In genomic region chr17:87379821-87380220, GRCm38 (mm10) we compare ENCODE assay signal across 8 mouse cellular contexts. TPM values are rescaled to one million over a fixed set of nuclear protein-coding genes. Genes with fewer than 3 reads are reported as not detected.
DNase-seq lines count a peak whose midpoint lies in the region; ATAC-seq lines count a peak whose summit lies in the region.

No protein-coding gene starts in this region.

- peaks cover 32% of the 10 kb centered on the region for H3K4me1 ChIP-seq in neural tube, embryonic 11.5 days (ENCODE audit: control insufficient read depth, insufficient read depth, low read length)
- peaks cover 60% of the 10 kb centered on the region for H3K4me1 ChIP-seq in limb, embryonic 12.5 days (replicated peaks)
- peaks cover 48% of the 10 kb centered on the region for H3K4me1 ChIP-seq in stomach, embryonic 16.5 days (ENCODE audit: control insufficient read depth, insufficient read depth, low read length)

- H3K36me3 ChIP-seq in neural tube, embryonic 11.5 days (ENCODE audit: control insufficient read depth, insufficient read depth, low read length) = no peaks in the 10 kb centered on the region
- H3K36me3 ChIP-seq in limb, embryonic 12.5 days = no peaks in the 10 kb centered on the region
- H3K36me3 ChIP-seq in stomach, embryonic 16.5 days (ENCODE audit: control insufficient read depth, insufficient read depth, low read length) = no peaks in the 10 kb centered on the region

- H3K27me3 ChIP-seq in neural tube, embryonic 11.5 days (ENCODE audit: control insufficient read depth, insufficient read depth, low read length) = no peaks in the 10 kb centered on the region
- H3K27me3 ChIP-seq in limb, embryonic 12.5 days = no peaks in the 10 kb centered on the region
- H3K27me3 ChIP-seq in stomach, embryonic 16.5 days (ENCODE audit: control insufficient read depth, insufficient read depth, low read length) = no peaks in the 10 kb centered on the region

- ATAC-seq in neural tube, embryonic 11.5 days (ENCODE audit: insufficient read depth, low FRiP score, low TSS enrichment) = no peak
- no peak for ATAC-seq in limb, embryonic 12.5 days (ENCODE audit: insufficient number of reproducible peaks, insufficient read depth, low FRiP score, low TSS enrichment, low read depth)
- ATAC-seq in stomach, embryonic 16.5 days (ENCODE audit: insufficient read depth, low FRiP score) = no peak

- H3K4me2 ChIP-seq in neural tube, embryonic 11.5 days (ENCODE audit: low read depth) = no peak overlapping the region
- H3K4me2 ChIP-seq in limb, embryonic 12.5 days = no peak overlapping the region; the same call in 1 of the 2 replicates
- H3K4me2 ChIP-seq in stomach, embryonic 16.5 days (ENCODE audit: low read depth, low read length) = no peak overlapping the region

- no peak overlapping the region for H3K4me3 ChIP-seq in neural tube, embryonic 11.5 days (ENCODE audit: low read depth, low read length)
- no peak overlapping the region for H3K4me3 ChIP-seq in limb, embryonic 12.5 days (replicated peaks)
- no peak overlapping the region for H3K4me3 ChIP-seq in stomach, embryonic 16.5 days (replicated peaks; ENCODE audit: low read length)

- H3K27ac ChIP-seq in neural tube, embryonic 11.5 days (ENCODE audit: low read depth, low read length) = 0 out of 2 replicates have a peak overlapping the region, but pooled peaks have one; percentile 27
- H3K27ac ChIP-seq in limb, embryonic 12.5 days = peak overlapping the region; percentile 78
- H3K27ac ChIP-seq in stomach, embryonic 16.5 days (ENCODE audit: low read length) = peak overlapping the region; percentile 47

- WGBS in neural tube, embryonic 11.5 days = 35% methylated on average over 10 of the region's 10 CpGs
- WGBS in limb, embryonic 12.5 days = 21% methylated on average over 10 of the region's 10 CpGs
- 33% methylated on average over 10 of the region's 10 CpGs for WGBS in stomach, embryonic 16.5 days

- no peaks in the 10 kb centered on the region for H3K9me3 ChIP-seq in neural tube, embryonic 11.5 days (ENCODE audit: control insufficient read depth, low read length)
- no peaks in the 10 kb centered on the region for H3K9me3 ChIP-seq in limb, embryonic 12.5 days
- no peaks in the 10 kb centered on the region for H3K9me3 ChIP-seq in stomach, embryonic 16.5 days (replicated peaks; ENCODE audit: control insufficient read depth, low read length)

- H3K9ac ChIP-seq in neural tube, embryonic 11.5 days (ENCODE audit: low read length) = peak overlapping the region; percentile 44
- peak overlapping the region; percentile 50; the same call in 1 of the 2 replicates for H3K9ac ChIP-seq in limb, embryonic 12.5 days (replicated peaks)
- H3K9ac ChIP-seq in stomach, embryonic 16.5 days (ENCODE audit: low read length) = no peak overlapping the region; the same call in 1 of the 2 replicates

- peak; percentile 23 to 26 for DNase-seq in adrenal gland, postnatal 36 days
- no peak for DNase-seq in adrenal gland, postnatal 25 days
- DNase-seq in neural tube, embryonic 11.5 days (ENCODE audit: low spot score) = no peak
- DNase-seq in neural tube, embryonic 10.5 days (ENCODE audit: extremely low spot score, low spot score) = no peak
- DNase-seq in c-Kit-positive CD71-positive TER-119-positive erythroid progenitor cells, embryonic 14.5 days (ENCODE audit: low spot score) = no peak
- no peak for DNase-seq in adrenal gland, postnatal 4 days (ENCODE audit: low spot score in 2 of 2)

RNA-seq across cellular contexts. Expression of gene Stpg4, which starts 47.7 kb away (rescaled TPM):
- not detected for total RNA-seq in adrenal gland, postnatal 36 days (2021)
- not detected in 2 replicates for total RNA-seq in adrenal gland, postnatal 25 days (2021)
- polyA plus RNA-seq in neural tube, embryonic 11.5 days (2014; fragmentation: Nextera tagmentation; extraction: Ambion mirVana) = 0.39 TPM in 1 of 2 replicates, not detected in the other
- not detected in 2 replicates for polyA plus RNA-seq in limb, embryonic 12.5 days (2016; fragmentation: Nextera tagmentation; extraction: Ambion mirVana)
- not detected in 2 replicates for polyA plus RNA-seq in stomach, embryonic 16.5 days (2015; fragmentation: Nextera tagmentation; extraction: Ambion mirVana)
- total RNA-seq in adrenal gland, postnatal 4 days (2021) = under 1 TPM in 1 of 2 experiments, not detected in 1; 0.51 TPM

Comparison
In these comparisons a context has a peak if more than half of its experiments do, and no peak if none do; other contexts are left out.
1. DNase-seq: peak in adrenal gland, postnatal 36 days (2 of 2); none in adrenal gland, postnatal 25 days (single experiment), neural tube, embryonic 11.5 days (single experiment), neural tube, embryonic 10.5 days (single experiment), c-Kit-positive CD71-positive TER-119-positive erythroid progenitor cells, embryonic 14.5 days (single experiment) and adrenal gland, postnatal 4 days (0 of 2).
2. H3K27ac ChIP-seq: peak in every context shown above with its lines; median percentile 78 in limb, embryonic 12.5 days; 47 in stomach, embryonic 16.5 days; 27 in neural tube, embryonic 11.5 days.